Mouse (Mus musculus) testis, adult 2 months (tissue): ENCODE data around the gene Evc. TPM values are rescaled to one million over a fixed set of nuclear protein-coding genes. Genes with fewer than 3 reads are reported as not detected.

ENCODE experiments used
- H3K27ac ChIP-seq: fragments of 200-500 bp; 2 replicates; pipeline ENCODE4 v1.5.1; 2012; ENCODE audit warnings: low read depth, low read length; ENCODE audit not compliant: control insufficient read depth, insufficient read depth
- H3K27me3 ChIP-seq: fragments of 200-500 bp; 2 replicates; pipeline ENCODE4 v1.6.1; 2012; ENCODE audit warnings: mild to moderate bottlenecking, low read length, moderate library complexity; ENCODE audit not compliant: control insufficient read depth, insufficient read depth
- H3K36me3 ChIP-seq: fragments of 200-500 bp; 2 replicates; pipeline ENCODE4 v1.6.1; 2012; ENCODE audit warnings: mild to moderate bottlenecking, low read length; ENCODE audit not compliant: control insufficient read depth, insufficient read depth
- H3K4me1 ChIP-seq: fragments of 200-500 bp; 2 replicates; pipeline ENCODE4 v1.6.1; 2012; ENCODE audit warnings: low read length; ENCODE audit not compliant: control insufficient read depth, insufficient read depth
- H3K4me3 ChIP-seq: fragments of 200-500 bp; 2 replicates; pipeline ENCODE4 v1.5.1; 2012; ENCODE audit warnings: low read depth, mild to moderate bottlenecking, low read length, moderate library complexity, mixed read lengths; ENCODE audit not compliant: control insufficient read depth
- CTCF ChIP-seq: fragments of 200-500 bp; IDR thresholded peaks from 2 replicates; pipeline ENCODE4 v1.5.1; 2012; ENCODE audit warnings: low read depth, mild to moderate bottlenecking, inconsistent platforms, low read length, moderate library complexity; ENCODE audit not compliant: control insufficient read depth, insufficient read depth, insufficient replicate concordance
- POLR2A ChIP-seq: fragments of 200-500 bp; IDR thresholded peaks from 2 replicates; pipeline ENCODE4 v1.6.1; 2012; ENCODE audit warnings: low read depth, mild to moderate bottlenecking, inconsistent platforms, low read length, moderate library complexity; ENCODE audit not compliant: control insufficient read depth
- polyA plus RNA-seq: library from polyadenylated mRNA; depleted of rRNA; stranded (reverse); fragments of >200 nt; gene quantifications from 2 replicates; pipeline ENCODE4 v1.2.3, GENCODE M21; 2012; rRNA removed

Evc gene
- polyA plus RNA-seq, 1 experiment, result 0.46 TPM

DNA sequence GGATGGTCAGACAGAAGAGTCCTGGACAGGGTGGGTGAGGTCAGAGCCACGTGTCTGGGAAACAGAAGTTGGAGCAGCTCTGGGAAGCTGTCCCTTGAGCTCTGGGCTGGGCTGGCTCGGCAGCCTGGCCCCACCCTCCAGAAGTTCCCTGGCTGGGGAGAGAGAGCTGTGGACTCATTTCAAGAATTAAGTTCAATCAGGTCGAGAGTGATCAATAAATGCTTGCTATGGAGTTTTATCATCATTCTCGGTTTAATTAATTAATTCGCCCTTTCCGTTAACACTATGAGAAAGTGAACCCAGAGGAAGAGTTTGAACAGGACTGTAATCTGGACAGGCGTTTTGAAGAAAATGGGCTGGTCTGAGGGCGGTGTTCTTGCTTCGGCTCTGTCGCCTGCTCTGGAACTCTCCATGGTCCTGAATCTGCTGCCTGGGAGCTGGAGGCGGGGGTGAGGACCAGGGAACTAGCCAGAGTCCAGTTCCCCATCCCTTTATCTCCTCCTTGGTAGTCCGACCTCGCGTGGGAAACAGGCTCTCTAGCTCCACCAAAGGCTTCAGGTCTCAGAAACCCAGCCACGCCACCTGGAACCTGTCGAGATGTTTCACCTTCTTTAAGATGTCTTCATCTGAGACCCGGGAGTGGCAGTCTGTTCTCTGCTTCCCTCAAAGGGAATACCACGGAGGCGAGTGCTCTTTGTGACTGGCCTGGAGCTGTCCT is 93.4 kb downstream of the Evc start:
- H3K27ac ChIP-seq, result no peak overlapping the region
- no peaks in the 10 kb centered on the region for H3K36me3 ChIP-seq
- H3K4me1 ChIP-seq, result peaks cover 16% of the 10 kb centered on the region

DNA sequence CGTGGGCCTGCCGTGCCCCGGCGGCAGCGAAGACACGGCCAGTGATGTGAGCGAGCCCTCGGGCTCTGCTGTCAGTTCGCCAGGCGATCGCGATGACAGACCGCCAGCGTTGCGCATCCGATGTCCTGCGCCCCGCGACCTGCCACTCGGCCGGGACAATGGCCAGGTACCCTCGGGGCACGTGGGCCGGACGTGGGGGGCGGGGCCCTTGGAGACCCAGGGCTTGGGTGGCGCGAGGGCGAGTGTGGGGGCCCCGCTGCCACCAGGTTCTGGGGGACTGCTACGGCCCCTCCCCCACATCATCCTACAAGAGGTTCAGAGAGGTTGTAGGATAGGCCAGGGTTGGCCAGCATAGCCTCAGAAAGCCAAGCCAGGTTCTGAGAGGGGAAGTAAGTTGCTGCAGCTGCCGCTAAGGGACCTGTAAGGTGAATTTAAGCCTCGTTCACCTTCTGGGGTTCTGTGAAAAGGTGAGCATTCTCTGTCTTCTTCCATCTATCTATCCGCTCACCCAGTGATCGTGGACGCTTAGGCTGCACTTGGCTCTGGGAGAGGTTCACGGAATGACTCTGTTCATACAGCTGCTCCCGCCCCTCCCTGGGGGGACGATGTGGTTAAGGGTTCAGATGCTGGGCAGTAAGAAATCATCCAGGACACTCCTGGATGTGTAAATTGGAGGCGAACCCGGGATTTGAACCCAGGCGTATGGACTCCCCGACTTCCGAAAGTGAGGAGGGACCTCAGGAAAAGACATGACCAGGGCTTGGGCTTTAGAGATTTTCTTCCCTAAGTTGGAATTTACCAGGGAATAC is 94.1 kb downstream of the Evc start:
- Histone ChIP-seq H3K4me1 (peaks cover 16% of the 10 kb centered on the region), H3K36me3 (no peaks in the 10 kb centered on the region), H3K4me3 (peak overlapping the region; percentile 74), H3K27ac (no peak overlapping the region), H3K27me3 (no peaks in the 10 kb centered on the region; the same call in none of the 2 replicates)
- TF ChIP-seq POLR2A (no peak), CTCF (no peak)

More for the DNA sequence above, 93.4 kb downstream of the Evc start:
- no peak; the same call in 1 of the 2 replicates for TF ChIP-seq CTCF
- TF ChIP-seq POLR2A, result no peak
- no peaks in the 10 kb centered on the region; the same call in none of the 2 replicates for H3K27me3 ChIP-seq
- peak overlapping the region; percentile 74 for H3K4me3 ChIP-seq

DNA sequence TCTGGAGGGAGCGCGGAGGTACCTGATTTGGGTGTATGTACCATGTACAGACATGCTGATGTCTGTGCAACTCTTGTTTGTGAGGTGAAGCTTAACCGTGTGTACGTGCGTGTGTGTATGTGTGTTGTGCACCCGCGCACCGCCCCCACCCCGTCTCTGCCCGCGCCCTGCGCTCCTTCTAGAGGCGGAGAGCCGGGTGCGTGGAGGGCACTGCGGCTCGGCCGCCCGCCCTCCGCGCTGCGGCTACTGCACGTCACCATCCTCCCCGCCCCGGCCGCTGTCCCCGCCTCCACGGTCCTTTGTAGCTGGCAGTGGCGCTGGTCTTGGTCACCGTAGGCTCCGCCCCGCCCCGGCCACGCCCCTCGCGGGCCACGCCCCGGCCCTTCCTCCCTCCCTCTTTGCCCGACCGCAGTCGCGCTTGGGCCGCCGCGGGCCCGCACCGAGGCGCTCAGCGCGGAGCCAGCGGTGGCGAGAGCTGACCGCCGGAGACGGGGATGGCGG is 95.0 kb downstream of the Evc start, which contains the start of gene Crmp1:
Crmp1 (plus strand) TSS at position 290 of the 501 bp plus-strand sequence.
- peaks cover 16% of the 10 kb centered on the region for H3K4me1 ChIP-seq
- no peaks in the 10 kb centered on the region for H3K36me3 ChIP-seq
- peak within 1 kb of the TSS; percentile 74 for H3K4me3 ChIP-seq
- no peak within 1 kb of the TSS for H3K27ac ChIP-seq
- TF ChIP-seq CTCF, result no peak
- TF ChIP-seq POLR2A, result 0 out of 2 replicates have a peak, but pooled peaks have one; percentile 7
- H3K27me3 ChIP-seq, result no peaks in the 10 kb centered on the region; the same call in none of the 2 replicates

DNA sequence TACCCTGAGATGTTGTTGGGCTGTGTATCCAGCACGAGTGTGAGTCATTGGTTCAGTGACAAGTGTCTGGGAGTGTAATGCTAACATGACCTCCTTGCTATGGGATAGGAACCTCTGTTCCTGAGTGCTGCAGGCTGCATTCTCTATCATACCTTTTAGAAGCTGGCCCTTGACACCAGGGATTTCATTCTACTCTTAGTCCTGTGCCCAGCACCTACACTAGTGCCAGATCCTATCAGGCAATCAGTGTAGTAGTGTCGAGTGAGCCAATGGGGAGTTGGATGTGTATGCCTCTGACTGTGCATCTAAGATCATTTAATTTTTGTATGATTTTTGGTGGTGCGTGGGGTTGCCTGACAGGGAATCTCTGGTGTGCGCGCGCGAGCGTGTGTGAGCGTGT is 95.5 kb downstream of the Evc start:
- Histone ChIP-seq H3K4me3 (peak overlapping the region; percentile 40), H3K27me3 (no peaks in the 10 kb centered on the region; the same call in none of the 2 replicates), H3K4me1 (peaks cover 16% of the 10 kb centered on the region), H3K27ac (no peak overlapping the region), H3K36me3 (no peaks in the 10 kb centered on the region)
- TF ChIP-seq POLR2A (no peak), CTCF (no peak)

DNA sequence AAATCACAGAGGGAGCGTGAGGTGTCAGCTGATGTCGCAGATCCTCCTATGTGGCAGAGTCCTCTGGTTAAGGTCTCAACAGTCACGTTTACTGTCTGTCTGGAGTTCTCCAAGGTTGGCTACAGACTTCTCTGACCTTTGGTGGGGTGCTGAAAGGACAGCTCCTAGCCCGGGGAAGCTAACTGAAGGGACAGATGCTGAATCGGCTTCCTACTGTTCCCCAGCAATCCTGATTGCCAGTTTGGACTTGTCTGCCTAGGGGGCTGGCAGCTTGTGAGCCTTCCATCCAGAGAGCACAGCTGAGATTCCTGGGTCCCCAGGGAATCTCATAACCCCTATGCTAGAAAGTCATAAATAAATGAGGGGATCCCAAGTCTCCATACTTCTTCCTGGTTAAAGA is 96.1 kb downstream of the Evc start:
- Histone ChIP-seq H3K4me1 (peaks cover 16% of the 10 kb centered on the region), H3K27ac (no peak overlapping the region), H3K27me3 (no peaks in the 10 kb centered on the region; the same call in none of the 2 replicates), H3K4me3 (no peak overlapping the region), H3K36me3 (no peaks in the 10 kb centered on the region)
- TF ChIP-seq POLR2A (no peak), CTCF (no peak)

Other genes with a start within 250 kb of the Evc start
- gene Crmp1, start 95.0 kb downstream of the Evc start, polyA plus RNA-seq, result 8.0 and 10.9 TPM in 2 replicates
- 1.7 and 1.8 TPM in 2 replicates for gene Evc2, start 1.6 kb upstream of the Evc start, polyA plus RNA-seq